Mouse (Mus musculus) heart, adult 2 months (tissue): ENCODE data around the gene Akr1d1. TPM values are rescaled to one million over a fixed set of nuclear protein-coding genes. Genes with fewer than 3 reads are reported as not detected.

Source experiments
- DNase-seq, 2 experiments: peaks; one replicate each; pipeline ENCODE4 v3.0.0; 2021
- H3K27ac ChIP-seq: fragments of 200-600 bp; 2 replicates; pipeline ENCODE4 v1.8.1; 2022
- H3K27me3 ChIP-seq: fragments of 200-500 bp; 2 replicates; pipeline ENCODE4 v1.6.1; 2012; ENCODE audit warnings: mild to moderate bottlenecking, low read length, inconsistent platforms, mixed read lengths; ENCODE audit not compliant: control insufficient read depth, insufficient read depth
- H3K36me3 ChIP-seq: fragments of 200-500 bp; 2 replicates; pipeline ENCODE4 v1.6.1; 2012; ENCODE audit warnings: low read length, inconsistent platforms; ENCODE audit not compliant: control insufficient read depth, insufficient read depth
- H3K4me1 ChIP-seq: fragments of 200-500 bp; 2 replicates; pipeline ENCODE4 v1.6.1; 2011; ENCODE audit warnings: low read length; ENCODE audit not compliant: control insufficient read depth, insufficient read depth
- H3K4me3 ChIP-seq: fragments of 200-600 bp; 2 replicates; pipeline ENCODE4 v1.8.1; 2022
- H3K79me2 ChIP-seq: fragments of 200-500 bp; replicated peaks from 2 replicates; pipeline ENCODE4 v1.6.1; 2012; ENCODE audit warnings: mild to moderate bottlenecking, inconsistent platforms, low read length, moderate library complexity, mixed read lengths; ENCODE audit not compliant: control insufficient read depth, insufficient read depth
- H3K9ac ChIP-seq: fragments of 200-500 bp; 2 replicates; pipeline ENCODE4 v1.6.1; 2012; ENCODE audit warnings: low read depth, mild to moderate bottlenecking, control low read depth, inconsistent platforms, low read length, mixed read lengths
- CTCF ChIP-seq: fragments of 200-600 bp; IDR thresholded peaks from 2 replicates; pipeline ENCODE4 v1.8.1; 2022; ENCODE audit warnings: antibody characterized with exemption, mild to moderate bottlenecking, moderate library complexity
- EP300 ChIP-seq: fragments of 200-500 bp; IDR thresholded peaks from 2 replicates; pipeline ENCODE4 v1.6.1; 2011; ENCODE audit warnings: low read depth, low read length, control low read depth; ENCODE audit not compliant: insufficient read depth
- POLR2A ChIP-seq: fragments of 200-500 bp; IDR thresholded peaks from 2 replicates; pipeline ENCODE4 v1.6.1; 2011; ENCODE audit warnings: mild to moderate bottlenecking, low read depth, low read length, control low read depth; ENCODE audit not compliant: insufficient read depth
- WGBS: fragments of 180-500 bp; shearing (Covaris S2); methylation state at CpG from one replicate; pipeline ENCODE4 v1.1.7; 2018; 5-methylcytosine and 5-hydroxymethylcytosine counted together
- intact Hi-C: fragments of 180-260 bp; cut with DNase I; formaldehyde crosslinking; loops from one replicate; pipeline ENCODE4 v1.15.1; 2025
- polyA plus RNA-seq: library from polyadenylated mRNA; depleted of rRNA; stranded (reverse); fragments of >200 nt; gene quantifications from 2 replicates; pipeline ENCODE4 v1.2.3, GENCODE M21; 2012
- total RNA-seq, 2 experiments: library from RNA; stranded (reverse); gene quantifications; 2 replicates each; pipeline ENCODE4 v1.2.3; 2021

Gene Akr1d1
- total and polyA plus RNA-seq, 3 experiments = not detected

- Histone ChIP-seq H3K9ac (no peak overlapping the region), H3K4me3 (no peak overlapping the region), H3K27ac (no peak overlapping the region), H3K4me1 (no peaks in the 10 kb centered on the region), H3K36me3 (no peaks in the 10 kb centered on the region), H3K27me3 (no peaks in the 10 kb centered on the region), H3K79me2 (no peaks in the 10 kb centered on the region)
- WGBS = 91% methylated on average over 1 of the region's 1 CpGs
- TF ChIP-seq POLR2A = no peak
- peak; percentile 42 for TF ChIP-seq CTCF
- intact Hi-C loops = no loop called here
- DNase-seq = no peak
Observed at GRCm38 (mm10) chr6:37496866-37497265, 33.1 kb upstream of the Akr1d1 start.

GRCm38 (mm10) chr6:37505588-37505987 is 24.4 kb upstream of the Akr1d1 start:
- no peaks in the 10 kb centered on the region for H3K36me3 ChIP-seq
- H3K27ac ChIP-seq = no peak overlapping the region
- intact Hi-C loops = no loop called here

GRCm38 (mm10) chr6:37506909-37507515 is 23.0 kb upstream of the Akr1d1 start:
- Histone ChIP-seq H3K36me3 (no peaks in the 10 kb centered on the region), H3K27ac (no peak overlapping the region), H3K4me3 (no peak overlapping the region), H3K27me3 (no peaks in the 10 kb centered on the region), H3K79me2 (no peaks in the 10 kb centered on the region), H3K4me1 (no peaks in the 10 kb centered on the region), H3K9ac (no peak overlapping the region)
- no peak for TF ChIP-seq CTCF
- no peak for TF ChIP-seq POLR2A
- no peak for TF ChIP-seq EP300
- intact Hi-C loops = no loop called here
- 68% methylated on average over 3 of the region's 3 CpGs for WGBS
- DNase-seq = no peak

More at GRCm38 (mm10) chr6:37505588-37505987, 24.4 kb upstream of the Akr1d1 start:
- Histone ChIP-seq H3K79me2 (no peaks in the 10 kb centered on the region), H3K27me3 (no peaks in the 10 kb centered on the region), H3K9ac (no peak overlapping the region), H3K4me3 (no peak overlapping the region), H3K4me1 (no peaks in the 10 kb centered on the region)
- TF ChIP-seq EP300 (no peak), CTCF (no peak), POLR2A (no peak)
- DNase-seq = no peak
- WGBS = 95% methylated on average over 2 of the region's 2 CpGs

GRCm38 (mm10) chr6:37510786-37511185 is 19.2 kb upstream of the Akr1d1 start:
- Histone ChIP-seq H3K27me3 (no peaks in the 10 kb centered on the region), H3K79me2 (no peaks in the 10 kb centered on the region), H3K9ac (no peak overlapping the region), H3K36me3 (no peaks in the 10 kb centered on the region), H3K4me3 (no peak overlapping the region), H3K27ac (no peak overlapping the region), H3K4me1 (no peaks in the 10 kb centered on the region)
- intact Hi-C loops = no loop called here
- no peak for TF ChIP-seq POLR2A
- no peak for TF ChIP-seq CTCF
- TF ChIP-seq EP300 = no peak
- no peak for DNase-seq

GRCm38 (mm10) chr6:37520631-37521375 is 9.2 kb upstream of the Akr1d1 start:
- H3K79me2 ChIP-seq = no peaks in the 10 kb centered on the region
- no peak for TF ChIP-seq POLR2A
- no peak for TF ChIP-seq CTCF
- no peak for TF ChIP-seq EP300
- DNase-seq = no peak
- no peak overlapping the region for H3K4me3 ChIP-seq
- H3K27me3 ChIP-seq = no peaks in the 10 kb centered on the region
- 87% methylated on average over 13 of the region's 13 CpGs for WGBS
- H3K27ac ChIP-seq = no peak overlapping the region
- H3K36me3 ChIP-seq = no peaks in the 10 kb centered on the region
- no peaks in the 10 kb centered on the region for H3K4me1 ChIP-seq
- H3K9ac ChIP-seq = no peak overlapping the region
- intact Hi-C loops = no loop called here

- Histone ChIP-seq H3K79me2 (no peaks in the 10 kb centered on the region), H3K9ac (no peak overlapping the region), H3K27me3 (no peaks in the 10 kb centered on the region), H3K27ac (no peak overlapping the region), H3K4me3 (no peak overlapping the region), H3K36me3 (no peaks in the 10 kb centered on the region), H3K4me1 (no peaks in the 10 kb centered on the region)
- intact Hi-C loops = no loop called here
- 86% methylated on average over 3 of the region's 3 CpGs for WGBS
- DNase-seq = no peak
- no peak for TF ChIP-seq POLR2A
Observed at GRCm38 (mm10) chr6:37532036-37532435, 2.1 kb downstream of the Akr1d1 start.
